Mouse (Mus musculus): ENCODE data around the gene Ttll4.

- TF ChIP-seq POLR2A (IDR thresholded peaks at IDR 0.05; ENCODE audit: extremely low read depth, insufficient read depth, low read length) (no peak), CTCF (IDR thresholded peaks at IDR 0.05; ENCODE audit: low read depth, low read length) (no peak)
Measured at GRCm38 (mm10) chr1:74721657-74722056, 60.1 kb downstream of the Ttll4 start.
